8 mouse cellular contexts compared by ENCODE assay signal in the genomic region with DNA sequence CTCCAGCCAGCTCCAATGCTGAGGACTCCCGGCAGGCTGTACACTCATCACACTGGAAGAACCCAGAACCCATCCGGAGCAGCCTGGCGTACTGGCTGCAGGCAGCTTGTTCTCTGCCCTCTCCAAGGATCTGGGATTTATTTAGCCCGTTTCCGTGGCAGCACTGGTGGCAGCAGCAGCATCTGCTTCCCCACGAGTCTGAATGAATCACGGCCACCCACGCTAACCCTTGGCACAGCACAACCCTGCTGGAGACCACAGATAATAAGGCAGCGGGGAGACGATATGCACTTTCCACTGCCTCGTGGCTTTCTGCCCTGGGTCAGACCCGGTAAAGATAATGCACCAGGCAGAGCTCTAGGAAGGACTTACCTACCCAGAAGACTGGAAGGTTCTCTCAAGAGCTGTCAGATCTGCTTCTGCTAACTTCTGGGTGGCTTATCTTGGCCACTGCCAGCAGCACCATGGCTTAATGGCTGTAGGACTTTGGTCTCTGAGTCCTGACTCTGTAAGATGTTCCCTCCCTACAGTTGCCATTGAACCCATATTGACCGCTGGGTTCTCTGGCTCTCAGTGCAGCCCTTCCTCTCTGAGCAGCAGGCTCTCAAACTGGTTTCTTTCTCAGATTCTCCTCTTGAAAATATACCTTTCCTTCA.
A peak's percentile ranks its signal among the peaks of the same experiment; 100 is the strongest.
DNase-seq lines count a peak whose midpoint lies in the region; ATAC-seq and TF ChIP-seq lines count a peak whose summit lies in the region.

No protein-coding gene starts in this region.

- H3K4me3 ChIP-seq in megakaryocyte, embryonic 14.5 days (replicated peaks), result peak overlapping the region; percentile 23
- no peak overlapping the region for H3K4me3 ChIP-seq in intestine, postnatal 0 days (ENCODE audit: low read depth, low read length)

- ATAC-seq in megakaryocyte, adult 5-6 weeks (ENCODE audit: poor library complexity, severe bottlenecking), result no peak
- ATAC-seq in intestine, postnatal 0 days, result peak; percentile 72
- peak; percentile 83 for ATAC-seq in megakaryocyte-erythroid progenitor cell, adult 5-6 weeks (replicated peaks; ENCODE audit: low FRiP score, low TSS enrichment, poor library complexity, severe bottlenecking)

- H3K36me3 ChIP-seq in megakaryocyte, embryonic 14.5 days (replicated peaks; ENCODE audit: low read length), result no peaks in the 10 kb centered on the region
- H3K36me3 ChIP-seq in intestine, postnatal 0 days (ENCODE audit: control insufficient read depth, insufficient read depth), result no peaks in the 10 kb centered on the region

- H3K4me1 ChIP-seq in megakaryocyte, embryonic 14.5 days, result peaks cover 5% of the 10 kb centered on the region; the same call in 1 of the 2 replicates
- H3K4me1 ChIP-seq in intestine, postnatal 0 days (replicated peaks; ENCODE audit: control insufficient read depth, insufficient read depth, low read length), result no peaks in the 10 kb centered on the region

- peak; percentile 43 to 53 for DNase-seq in cerebellum, postnatal 10 days
- DNase-seq in thymus, postnatal 25 days, result no peak
- DNase-seq in thymus, postnatal 0 days (ENCODE audit: low spot score), result no peak
- DNase-seq in kidney, adult 9 months, result no peak

- H3K4me2 ChIP-seq in intestine, postnatal 0 days (replicated peaks; ENCODE audit: low read depth), result peak overlapping the region; percentile 24; the same call in 1 of the 2 replicates

- H3K9me3 ChIP-seq in megakaryocyte, embryonic 14.5 days, result peaks cover 17% of the 10 kb centered on the region
- no peaks in the 10 kb centered on the region for H3K9me3 ChIP-seq in intestine, postnatal 0 days (ENCODE audit: control insufficient read depth)

- 49% methylated on average over 13 of the region's 13 CpGs for WGBS in intestine, postnatal 0 days

- H3K27me3 ChIP-seq in megakaryocyte, embryonic 14.5 days (replicated peaks), result peaks cover 38% of the 10 kb centered on the region
- H3K27me3 ChIP-seq in intestine, postnatal 0 days (replicated peaks; ENCODE audit: control insufficient read depth, insufficient read depth, low read length), result no peaks in the 10 kb centered on the region

- no peak for TF ChIP-seq CTCF in intestine, postnatal 0 days (IDR thresholded peaks at IDR 0.05; ENCODE audit: low read depth)

- H3K9ac ChIP-seq in intestine, postnatal 0 days (ENCODE audit: low read depth, low read length), result no peak overlapping the region

- peak overlapping the region; percentile 29; the same call in 1 of the 2 replicates for H3K27ac ChIP-seq in intestine, postnatal 0 days (ENCODE audit: low read depth, low read length)

Comparison
In these comparisons a context has a peak if more than half of its experiments do, and no peak if none do; other contexts are left out.
1. DNase-seq: peak in cerebellum, postnatal 10 days (2 of 2); none in thymus, postnatal 25 days (single experiment), thymus, postnatal 0 days (single experiment) and kidney, adult 9 months (single experiment).